Mouse (Mus musculus) limb, embryonic 14.5 days (tissue): ENCODE results near the gene Mecom. TPM values are rescaled to one million over a fixed set of nuclear protein-coding genes. Genes with fewer than 3 reads are reported as not detected.

Experiments
- ATAC-seq: fragments of 200-750 bp; cut with Nextera tagmentation; 2 replicates; pipeline ENCODE4 v1.8.0; 2017; ENCODE audit warnings: low read depth, moderate number of reproducible peaks, moderate TSS enrichment; ENCODE audit not compliant: low FRiP score
- DNase-seq: peaks from one replicate; pipeline ENCODE4 v3.0.0-alpha.2; 2015; ENCODE audit warnings: low spot score
- H3K27ac ChIP-seq: fragments of 300-500 bp; sonication (generic); replicated peaks from 2 replicates; pipeline ENCODE4 v1.5.1; 2014; ENCODE audit warnings: low read depth, mild to moderate bottlenecking, low read length, moderate library complexity, mixed read lengths
- H3K27me3 ChIP-seq: fragments of 300-500 bp; sonication (generic); 2 replicates; pipeline ENCODE4 v1.6.1; 2014; ENCODE audit warnings: low read length, mixed read lengths; ENCODE audit not compliant: control insufficient read depth, insufficient read depth
- H3K36me3 ChIP-seq: fragments of 300-500 bp; sonication (generic); 2 replicates; pipeline ENCODE4 v1.6.1; 2014; ENCODE audit warnings: mild to moderate bottlenecking, low read length, moderate library complexity, mixed read lengths; ENCODE audit not compliant: control insufficient read depth, insufficient read depth
- H3K4me1 ChIP-seq: fragments of 300-500 bp; sonication (generic); 2 replicates; pipeline ENCODE4 v1.6.1; 2014; ENCODE audit warnings: antibody characterized with exemption, low read length, mixed read lengths; ENCODE audit not compliant: control insufficient read depth, insufficient read depth
- H3K4me2 ChIP-seq: fragments of 300-500 bp; sonication (generic); replicated peaks from 2 replicates; pipeline ENCODE4 v1.6.1; 2014; ENCODE audit warnings: low read depth, mild to moderate bottlenecking, low read length, moderate library complexity; ENCODE audit not compliant: severe bottlenecking
- H3K4me3 ChIP-seq: fragments of 300-500 bp; sonication (generic); replicated peaks from 2 replicates; pipeline ENCODE4 v1.5.1; 2014; ENCODE audit warnings: low read length
- H3K9ac ChIP-seq: fragments of 300-500 bp; sonication (generic); 2 replicates; pipeline ENCODE4 v1.6.1; 2014; ENCODE audit warnings: mild to moderate bottlenecking, low read depth, low read length, moderate library complexity; ENCODE audit not compliant: severe bottlenecking
- H3K9me3 ChIP-seq: fragments of 300-500 bp; sonication (generic); 2 replicates; pipeline ENCODE4 v1.6.1; 2016; ENCODE audit warnings: low read length; ENCODE audit not compliant: control insufficient read depth
- POLR2A ChIP-seq: fragments of 200-500 bp; IDR thresholded peaks from 2 replicates; pipeline ENCODE4 v1.8.0; 2012; ENCODE audit warnings: inconsistent platforms, mild to moderate bottlenecking, moderate library complexity, borderline replicate concordance; ENCODE audit not compliant: insufficient read depth, insufficient read length; ENCODE audit errors: extremely low read depth
- WGBS: fragments of 180-500 bp; shearing (Covaris S2); extraction: QIAGEN DNeasy Blood & Tissue Kit; methylation state at CpG from one replicate; pipeline ENCODE4 v1.1.7; 2014; 5-methylcytosine and 5-hydroxymethylcytosine counted together
- polyA plus RNA-seq, 2 experiments: library from polyadenylated mRNA; depleted of rRNA in 1 of 2; stranded (reverse) in 1 of 2; unstranded in 1 of 2; fragments of >200 nt; fragmentation: Nextera tagmentation in 1 of 2; extraction: Ambion mirVana in 1 of 2; gene quantifications; 2 replicates each; pipeline versions ENCODE4 v1.2.1 to v1.2.3; 2012 to 2014

Mecom gene
- polyA plus RNA-seq, 2 experiments, result 35.8 to 42.2 TPM

DNA sequence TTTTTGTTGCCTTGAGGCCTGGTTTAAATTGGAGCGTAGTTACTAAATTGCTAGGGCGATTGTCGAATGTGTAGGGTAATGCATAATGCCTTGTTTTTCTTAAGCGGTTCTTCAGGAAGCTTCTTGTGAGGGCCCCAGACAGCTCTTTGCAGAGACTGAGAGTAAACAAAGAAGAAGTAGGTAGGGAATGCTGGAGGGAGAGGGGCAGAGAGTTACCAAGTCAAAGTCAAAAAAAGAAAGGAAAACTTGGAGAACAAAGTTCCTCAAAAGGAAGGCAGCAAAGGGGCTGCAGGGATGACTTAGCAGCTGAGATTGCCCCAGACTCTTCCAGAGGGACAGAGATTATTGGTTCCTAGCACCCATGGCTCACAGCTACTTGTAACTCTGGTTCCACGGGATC, 126.9 kb downstream of the Mecom start:
- H3K27me3 ChIP-seq, result no peaks in the 10 kb centered on the region
- ATAC-seq, result no peak
- 0 out of 2 replicates have a peak, but pooled peaks cover 8% of the 10 kb centered on the region for H3K4me1 ChIP-seq
- WGBS, result 28% methylated on average over 5 of the region's 5 CpGs
- H3K4me2 ChIP-seq, result no peak overlapping the region
- no peak overlapping the region for H3K27ac ChIP-seq
- DNase-seq, result no peak
- 0 out of 2 replicates have a peak, but pooled peaks cover 4% of the 10 kb centered on the region for H3K9me3 ChIP-seq
- no peak overlapping the region for H3K4me3 ChIP-seq
- H3K9ac ChIP-seq, result no peak overlapping the region
- peaks cover 2% of the 10 kb centered on the region; the same call in 1 of the 2 replicates for H3K36me3 ChIP-seq
- no peak for TF ChIP-seq POLR2A

GRCm38 (mm10) chr3:30414173-30414572, 133.6 kb downstream of the Mecom start:
- no peaks in the 10 kb centered on the region for H3K36me3 ChIP-seq
- DNase-seq (no peak), ATAC-seq (no peak)
- H3K4me2 ChIP-seq, result no peak overlapping the region
- H3K9me3 ChIP-seq, result no peaks in the 10 kb centered on the region
- H3K27me3 ChIP-seq, result no peaks in the 10 kb centered on the region
- WGBS, result 81% methylated on average over 6 of the region's 6 CpGs
- no peak for TF ChIP-seq POLR2A
- H3K4me1 ChIP-seq, result 0 out of 2 replicates have a peak, but pooled peaks cover 15% of the 10 kb centered on the region
- H3K27ac ChIP-seq, result no peak overlapping the region
- no peak overlapping the region for H3K4me3 ChIP-seq
- H3K9ac ChIP-seq, result no peak overlapping the region

DNA sequence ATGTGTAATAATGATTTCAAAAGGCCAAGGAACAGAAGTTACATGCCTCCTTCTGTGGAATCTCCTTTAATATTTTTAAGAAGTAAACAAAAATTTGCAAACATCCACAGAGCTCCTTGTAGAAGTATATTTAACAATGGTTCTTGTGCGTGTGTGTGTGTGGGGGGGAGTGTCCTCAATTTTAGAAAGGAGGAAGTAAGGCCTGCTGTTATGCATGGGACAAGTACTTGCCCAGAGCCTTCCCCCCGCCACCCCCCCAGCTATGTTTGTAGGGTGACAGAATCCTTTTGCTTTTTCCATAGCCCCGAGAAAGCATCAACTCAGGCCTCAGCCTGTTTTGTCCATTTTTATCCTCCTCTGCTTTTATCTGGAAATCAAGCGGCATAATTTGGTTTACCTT, 137.0 kb downstream of the Mecom start:
- 47% methylated on average over 4 of the region's 4 CpGs for WGBS
- no peak overlapping the region for H3K4me3 ChIP-seq
- no peak for TF ChIP-seq POLR2A
- H3K9ac ChIP-seq, result no peak overlapping the region
- H3K27ac ChIP-seq, result no peak overlapping the region
- H3K4me1 ChIP-seq, result 0 out of 2 replicates have a peak, but pooled peaks cover 9% of the 10 kb centered on the region
- DNase-seq, result no peak
- H3K9me3 ChIP-seq, result no peaks in the 10 kb centered on the region
- no peaks in the 10 kb centered on the region for H3K36me3 ChIP-seq
- H3K27me3 ChIP-seq, result no peaks in the 10 kb centered on the region
- no peak overlapping the region for H3K4me2 ChIP-seq
- ATAC-seq, result no peak

- Histone ChIP-seq H3K4me1 (no peaks in the 10 kb centered on the region), H3K27me3 (no peaks in the 10 kb centered on the region), H3K4me3 (no peak overlapping the region), H3K27ac (no peak overlapping the region), H3K9me3 (no peaks in the 10 kb centered on the region), H3K9ac (no peak overlapping the region), H3K36me3 (no peaks in the 10 kb centered on the region), H3K4me2 (no peak overlapping the region)
- DNase-seq, result no peak
- 90% methylated on average over 4 of the region's 4 CpGs for WGBS
- no peak for TF ChIP-seq POLR2A
- ATAC-seq, result no peak
These were observed 143.0 kb downstream of the Mecom start for GRCm38 (mm10) chr3:30404821-30405220.

DNA sequence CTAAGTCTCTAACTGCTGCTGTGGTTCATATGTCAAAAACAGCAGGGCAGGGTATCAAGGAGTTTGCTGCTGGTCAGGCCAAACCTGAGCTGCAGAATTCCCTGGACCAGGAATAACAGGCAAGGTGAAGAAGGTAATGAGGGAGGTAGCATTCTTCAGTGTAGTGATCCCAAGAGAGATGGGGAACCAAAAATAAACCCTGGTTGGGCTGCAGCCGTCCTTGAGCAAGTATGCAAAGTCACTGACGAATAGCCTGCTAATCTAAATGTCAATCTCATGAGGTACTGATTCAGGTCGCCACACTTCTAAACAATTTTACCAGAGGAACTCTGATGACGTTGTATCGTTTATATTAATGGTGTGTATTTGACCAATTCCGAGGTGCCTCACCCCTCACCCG, 148.9 kb downstream of the Mecom start:
- H3K4me3 ChIP-seq, result no peak overlapping the region
- 77% methylated on average over 7 of the region's 7 CpGs for WGBS
- H3K36me3 ChIP-seq, result no peaks in the 10 kb centered on the region
- H3K4me2 ChIP-seq, result no peak overlapping the region
- no peak overlapping the region for H3K27ac ChIP-seq
- no peaks in the 10 kb centered on the region for H3K4me1 ChIP-seq
- TF ChIP-seq POLR2A, result no peak
- ATAC-seq (no peak), DNase-seq (no peak)
- H3K9ac ChIP-seq, result no peak overlapping the region
- H3K9me3 ChIP-seq, result no peaks in the 10 kb centered on the region
- H3K27me3 ChIP-seq, result no peaks in the 10 kb centered on the region

DNA sequence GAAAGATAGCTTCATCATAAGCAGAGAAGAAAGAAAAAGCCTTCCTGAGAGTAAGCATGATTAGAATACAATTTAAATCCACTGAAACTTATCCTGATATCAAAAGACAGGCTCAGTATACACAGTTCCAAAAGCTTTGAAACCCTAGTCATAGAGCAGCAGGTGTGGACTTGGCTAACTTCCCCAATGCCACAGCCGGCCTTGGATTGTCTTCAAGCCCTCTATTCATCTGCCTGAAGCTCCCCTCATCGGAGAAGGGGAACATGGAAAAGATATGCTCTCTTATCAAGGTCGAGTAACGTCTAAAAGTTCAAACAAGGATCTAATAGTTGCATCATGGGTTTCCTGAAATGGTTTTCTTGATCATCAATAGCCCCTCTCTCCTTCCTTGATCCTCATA, 152.9 kb downstream of the Mecom start:
- no peak for DNase-seq
- no peak for TF ChIP-seq POLR2A

More for the DNA sequence above, 152.9 kb downstream of the Mecom start:
- peaks cover 20% of the 10 kb centered on the region for H3K4me1 ChIP-seq
- H3K4me3 ChIP-seq, result no peak overlapping the region
- no peak overlapping the region for H3K27ac ChIP-seq
- H3K27me3 ChIP-seq, result no peaks in the 10 kb centered on the region
- 83% methylated on average over 4 of the region's 4 CpGs for WGBS
- H3K9me3 ChIP-seq, result no peaks in the 10 kb centered on the region
- ATAC-seq, result no peak
- H3K36me3 ChIP-seq, result no peaks in the 10 kb centered on the region
- H3K9ac ChIP-seq, result no peak overlapping the region
- H3K4me2 ChIP-seq, result no peak overlapping the region
